Mouse (Mus musculus): ENCODE measurements around the gene Tmprss2. TPM values are rescaled to one million over a fixed set of nuclear protein-coding genes. Genes with fewer than 3 reads are reported as not detected.
A peak's percentile ranks its signal among the peaks of the same experiment; 100 is the strongest.

Gene Tmprss2
- polyA plus RNA-seq, 1 experiment from 2014 or later, result 0.55 TPM

- Histone ChIP-seq H3K9me3 (no peaks in the 10 kb centered on the region; the same call in 1 of the 2 replicates), H3K4me1 (no peaks in the 10 kb centered on the region), H3K27me3 (replicated peaks; ENCODE audit: low read depth, poor library complexity, severe bottlenecking) (no peaks in the 10 kb centered on the region), H3K36me3 (replicated peaks) (no peaks in the 10 kb centered on the region), H3K4me3 (no peak overlapping the region), H3K27ac (replicated peaks) (no peak overlapping the region)
- WGBS, result 86% methylated on average over 4 of the region's 4 CpGs
- DNase-seq (ENCODE audit: low spot score), result no peak
Observed at GRCm38 (mm10) chr16:97544340-97544739, 66.7 kb downstream of the Tmprss2 start.

DNA sequence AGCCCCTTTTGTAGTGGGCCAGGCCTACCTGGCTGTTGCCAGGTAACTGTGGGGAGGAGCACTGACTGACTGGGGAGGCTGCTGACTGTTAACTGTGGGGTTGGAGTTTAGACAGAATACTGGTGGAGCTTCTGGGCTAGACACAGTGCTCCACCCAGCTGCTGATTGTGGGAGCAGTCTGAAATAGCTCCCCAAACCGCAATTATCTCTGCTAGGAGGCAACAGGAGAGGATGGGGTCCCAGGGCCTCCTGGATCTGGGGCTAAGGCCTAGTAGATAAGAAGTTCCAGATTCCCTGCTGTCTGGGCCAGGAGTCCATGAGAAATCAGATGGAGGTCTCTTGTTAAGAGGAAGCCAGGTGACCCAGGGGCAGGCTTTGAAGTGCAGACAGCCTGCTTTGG, 74.1 kb downstream of the Tmprss2 start:
- H3K36me3 ChIP-seq (replicated peaks), result no peaks in the 10 kb centered on the region
- H3K4me3 ChIP-seq, result no peak overlapping the region
- H3K4me1 ChIP-seq, result peaks cover 27% of the 10 kb centered on the region
- no peaks in the 10 kb centered on the region for H3K27me3 ChIP-seq (replicated peaks; ENCODE audit: low read depth, poor library complexity, severe bottlenecking)
- H3K9me3 ChIP-seq, result no peaks in the 10 kb centered on the region; the same call in 1 of the 2 replicates
- 72% methylated on average over 1 of the region's 1 CpGs for WGBS
- no peak for DNase-seq (ENCODE audit: low spot score)
- peak overlapping the region; percentile 78; the same call in 1 of the 2 replicates for H3K27ac ChIP-seq (replicated peaks)

GRCm38 (mm10) chr16:97535808-97536413, 75.1 kb downstream of the Tmprss2 start:
- Histone ChIP-seq H3K27ac (replicated peaks) (peak overlapping the region; percentile 78), H3K36me3 (replicated peaks) (no peaks in the 10 kb centered on the region), H3K27me3 (replicated peaks; ENCODE audit: low read depth, poor library complexity, severe bottlenecking) (no peaks in the 10 kb centered on the region), H3K9me3 (no peaks in the 10 kb centered on the region), H3K4me1 (peaks cover 27% of the 10 kb centered on the region), H3K4me3 (peak overlapping the region; percentile 36)
- 12% methylated on average over 3 of the region's 3 CpGs for WGBS
- peak; percentile 54 for DNase-seq (ENCODE audit: low spot score)

GRCm38 (mm10) chr16:97534876-97535461, 76.0 kb downstream of the Tmprss2 start:
- Histone ChIP-seq H3K4me3 (no peak overlapping the region), H3K9me3 (no peaks in the 10 kb centered on the region), H3K4me1 (peaks cover 27% of the 10 kb centered on the region), H3K27ac (replicated peaks) (peak overlapping the region; percentile 78), H3K36me3 (replicated peaks) (no peaks in the 10 kb centered on the region), H3K27me3 (replicated peaks; ENCODE audit: low read depth, poor library complexity, severe bottlenecking) (no peaks in the 10 kb centered on the region)
- DNase-seq (ENCODE audit: low spot score), result no peak
- WGBS, result 38% methylated on average over 5 of the region's 5 CpGs

DNA sequence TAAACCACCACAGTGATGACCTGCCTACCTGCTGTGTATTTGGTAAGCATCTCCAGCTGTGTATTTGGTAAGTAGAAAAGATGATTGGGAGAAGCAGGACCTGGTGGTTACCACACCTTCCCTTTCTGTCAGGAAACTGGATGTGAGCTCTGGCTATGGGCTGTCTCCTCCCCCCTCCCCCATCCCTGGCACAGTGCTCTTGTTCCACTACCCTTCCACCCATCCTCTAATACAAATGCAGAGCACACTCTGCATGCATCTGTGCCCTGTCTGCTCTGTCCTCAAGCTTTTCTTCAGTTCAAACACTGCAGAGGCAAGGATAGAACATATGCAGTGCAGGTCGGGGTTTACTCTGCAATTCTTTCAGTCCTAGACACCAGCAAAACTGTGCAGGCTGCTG, 76.5 kb downstream of the Tmprss2 start:
- DNase-seq (ENCODE audit: low spot score), result no peak
- peaks cover 27% of the 10 kb centered on the region for H3K4me1 ChIP-seq
- 51% methylated on average over 1 of the region's 1 CpGs for WGBS
- H3K36me3 ChIP-seq (replicated peaks), result no peaks in the 10 kb centered on the region
- no peaks in the 10 kb centered on the region for H3K27me3 ChIP-seq (replicated peaks; ENCODE audit: low read depth, poor library complexity, severe bottlenecking)
- H3K4me3 ChIP-seq, result no peak overlapping the region
- H3K27ac ChIP-seq (replicated peaks), result peak overlapping the region; percentile 78
- H3K9me3 ChIP-seq, result no peaks in the 10 kb centered on the region

GRCm38 (mm10) chr16:97533751-97534150, 77.2 kb downstream of the Tmprss2 start:
- Histone ChIP-seq H3K27me3 (replicated peaks; ENCODE audit: low read depth, poor library complexity, severe bottlenecking) (no peaks in the 10 kb centered on the region), H3K4me1 (peaks cover 27% of the 10 kb centered on the region), H3K27ac (replicated peaks) (no peak overlapping the region), H3K9me3 (no peaks in the 10 kb centered on the region), H3K4me3 (no peak overlapping the region), H3K36me3 (replicated peaks) (no peaks in the 10 kb centered on the region)
- WGBS, result 89% methylated on average over 5 of the region's 5 CpGs
- no peak for DNase-seq (ENCODE audit: low spot score)

GRCm38 (mm10) chr16:97533126-97533525, 77.9 kb downstream of the Tmprss2 start:
- no peaks in the 10 kb centered on the region for H3K36me3 ChIP-seq (replicated peaks)
- no peaks in the 10 kb centered on the region for H3K27me3 ChIP-seq (replicated peaks; ENCODE audit: low read depth, poor library complexity, severe bottlenecking)
- no peak overlapping the region for H3K4me3 ChIP-seq
- peaks cover 27% of the 10 kb centered on the region for H3K4me1 ChIP-seq
- no peaks in the 10 kb centered on the region for H3K9me3 ChIP-seq
- H3K27ac ChIP-seq (replicated peaks), result no peak overlapping the region
- DNase-seq (ENCODE audit: low spot score), result no peak
- WGBS, result 100% methylated on average over 1 of the region's 1 CpGs

GRCm38 (mm10) chr16:97529241-97529640, 81.8 kb downstream of the Tmprss2 start:
- no peaks in the 10 kb centered on the region for H3K4me1 ChIP-seq
- WGBS, result 90% methylated on average over 2 of the region's 2 CpGs
- no peaks in the 10 kb centered on the region for H3K27me3 ChIP-seq (replicated peaks; ENCODE audit: low read depth, poor library complexity, severe bottlenecking)
- no peak overlapping the region for H3K4me3 ChIP-seq
- no peak overlapping the region for H3K27ac ChIP-seq (replicated peaks)
- no peaks in the 10 kb centered on the region for H3K36me3 ChIP-seq (replicated peaks)
- DNase-seq (ENCODE audit: low spot score), result no peak
- H3K9me3 ChIP-seq, result no peaks in the 10 kb centered on the region

DNA sequence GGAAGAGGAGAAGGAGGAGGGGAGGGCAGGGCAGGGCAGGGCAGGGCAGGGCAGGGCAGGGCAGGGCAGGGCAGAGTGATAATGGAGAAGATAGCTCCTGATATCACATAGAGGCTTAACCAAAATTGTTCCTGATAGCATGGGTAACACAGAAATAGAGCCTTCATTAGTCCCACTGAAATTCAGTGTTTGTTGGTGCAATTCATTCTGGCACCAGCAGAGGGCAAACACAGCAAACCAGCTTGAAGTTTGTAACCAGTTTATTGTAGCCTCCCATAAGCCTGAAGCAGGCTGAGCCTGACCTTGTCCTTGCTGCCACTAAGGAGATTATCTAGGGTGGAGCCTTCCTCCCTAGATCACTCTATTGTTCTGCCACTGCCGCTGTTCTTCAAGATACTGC, 88.0 kb downstream of the Tmprss2 start:
- WGBS, result 21% methylated on average over 1 of the region's 1 CpGs
- peak; percentile 65 for DNase-seq (ENCODE audit: low spot score)

GRCm38 (mm10) chr16:97521983-97522382, 89.0 kb downstream of the Tmprss2 start:
- WGBS, result 83% methylated on average over 6 of the region's 6 CpGs
- Histone ChIP-seq H3K27me3 (replicated peaks; ENCODE audit: low read depth, poor library complexity, severe bottlenecking) (no peaks in the 10 kb centered on the region), H3K4me1 (no peaks in the 10 kb centered on the region), H3K36me3 (replicated peaks) (no peaks in the 10 kb centered on the region), H3K27ac (replicated peaks) (no peak overlapping the region), H3K4me3 (no peak overlapping the region), H3K9me3 (no peaks in the 10 kb centered on the region)
- DNase-seq (ENCODE audit: low spot score), result no peak

More for the DNA sequence above, 88.0 kb downstream of the Tmprss2 start:
- no peak overlapping the region for H3K4me3 ChIP-seq
- H3K27me3 ChIP-seq (replicated peaks; ENCODE audit: low read depth, poor library complexity, severe bottlenecking), result no peaks in the 10 kb centered on the region
- H3K4me1 ChIP-seq, result no peaks in the 10 kb centered on the region
- H3K27ac ChIP-seq (replicated peaks), result no peak overlapping the region
- H3K36me3 ChIP-seq (replicated peaks), result no peaks in the 10 kb centered on the region
- H3K9me3 ChIP-seq, result no peaks in the 10 kb centered on the region

GRCm38 (mm10) chr16:97516341-97516740, 94.7 kb downstream of the Tmprss2 start:
- WGBS, result 68% methylated on average over 3 of the region's 3 CpGs
- H3K27me3 ChIP-seq (replicated peaks; ENCODE audit: low read depth, poor library complexity, severe bottlenecking), result no peaks in the 10 kb centered on the region
- no peak for DNase-seq (ENCODE audit: low spot score)
- no peaks in the 10 kb centered on the region for H3K9me3 ChIP-seq
- no peaks in the 10 kb centered on the region for H3K4me1 ChIP-seq
- no peak overlapping the region for H3K27ac ChIP-seq (replicated peaks)
- H3K36me3 ChIP-seq (replicated peaks), result no peaks in the 10 kb centered on the region
- no peak overlapping the region for H3K4me3 ChIP-seq

All from embryonic facial prominence, embryonic 10.5 days (tissue).